Mouse (Mus musculus): ENCODE measurements around the gene Ddx55. TPM values are rescaled to one million over a fixed set of nuclear protein-coding genes. Genes with fewer than 3 reads are reported as not detected.
A peak's percentile ranks its signal among the peaks of the same experiment; 100 is the strongest.
"Not testable (repeated sequence)": the region's sequence is repeated elsewhere in the genome, so short reads cannot be mapped to it uniquely, and the experiment has no call there.

Gene Ddx55
- polyA plus RNA-seq, 1 experiment from 2014 or later = 7.5 TPM

GRCm38 (mm10) chr5:124541602-124541973 lies 11.1 kb upstream of the Ddx55 start:
- 11% methylated on average over 8 of the region's 8 CpGs for WGBS
- H3K9me3 ChIP-seq (replicated peaks; ENCODE audit: low read length) = no peaks in the 10 kb centered on the region
- TF ChIP-seq CTCF (IDR thresholded peaks at IDR 0.05; ENCODE audit: low read depth) = no peak
- H3K9ac ChIP-seq (ENCODE audit: low read depth, low read length) = peak overlapping the region; percentile 93
- ATAC-seq (replicated peaks; ENCODE audit: low FRiP score, low read depth) (no peak), DNase-seq (ENCODE audit: low spot score) (no peak)
- H3K27me3 ChIP-seq (ENCODE audit: insufficient read depth, low read length) = no peaks in the 10 kb centered on the region
- H3K36me3 ChIP-seq (ENCODE audit: insufficient read depth, low read length) = peaks cover 22% of the 10 kb centered on the region
- H3K27ac ChIP-seq = peak overlapping the region; percentile 94; the same call in 1 of the 2 replicates
- H3K4me3 ChIP-seq (replicated peaks; ENCODE audit: low read depth, low read length) = peak overlapping the region; percentile 86
- H3K4me1 ChIP-seq (replicated peaks; ENCODE audit: insufficient read depth, low read length) = 0 out of 2 replicates have a peak, but pooled peaks cover 8% of the 10 kb centered on the region
- peak overlapping the region; percentile 66 for H3K4me2 ChIP-seq (ENCODE audit: low read length)

- DNase-seq (ENCODE audit: low spot score); H3K27ac ChIP-seq; H3K27me3 ChIP-seq (ENCODE audit: insufficient read depth, low read length); H3K4me2 ChIP-seq (ENCODE audit: low read length); H3K4me3 ChIP-seq (replicated peaks; ENCODE audit: low read depth, low read length); H3K9me3 ChIP-seq (replicated peaks; ENCODE audit: low read length); H3K9ac ChIP-seq (ENCODE audit: low read depth, low read length); H3K4me1 ChIP-seq (replicated peaks; ENCODE audit: insufficient read depth, low read length); ATAC-seq (replicated peaks; ENCODE audit: low FRiP score, low read depth): not testable (repeated sequence)
- WGBS = 86% methylated on average over 4 of the region's 4 CpGs
- H3K36me3 ChIP-seq (ENCODE audit: insufficient read depth, low read length) = peaks cover 24% of the 10 kb centered on the region
Observed at GRCm38 (mm10) chr5:124550737-124551136, 1.9 kb upstream of the Ddx55 start.

DNA sequence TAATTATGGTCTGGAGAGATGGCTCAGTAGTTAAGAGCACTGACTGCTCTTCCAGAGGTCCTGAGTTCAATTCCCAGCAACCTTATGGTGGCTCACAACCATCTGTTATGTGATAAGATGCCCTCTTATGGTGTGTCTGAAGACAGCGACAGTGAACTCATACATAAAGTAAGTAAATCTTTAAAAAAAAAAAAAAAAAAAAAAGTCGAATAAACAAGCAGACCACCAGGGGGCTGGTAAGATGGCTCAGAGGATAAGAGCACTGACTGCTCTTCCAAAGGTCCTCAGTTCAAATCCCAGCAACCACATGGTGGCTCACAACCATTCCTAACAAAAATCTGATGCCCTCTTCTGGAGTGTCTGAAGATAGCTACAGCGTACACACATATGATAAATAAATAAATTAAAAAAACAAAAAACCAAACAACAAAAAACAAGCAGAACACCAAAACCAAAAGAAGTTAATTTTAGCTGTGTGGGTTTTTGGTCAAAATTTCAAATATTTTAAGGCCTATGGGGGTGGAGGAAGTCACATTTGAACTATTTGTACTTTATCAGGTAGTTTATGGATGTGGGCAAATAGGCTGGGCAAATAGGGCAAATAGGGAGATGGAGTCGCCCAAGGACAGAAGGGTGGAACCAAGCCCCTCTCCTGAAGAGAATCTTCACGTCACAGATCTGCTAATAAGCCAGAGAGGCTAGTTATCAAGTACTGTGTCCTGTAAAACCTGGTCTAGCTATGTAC lies 1.1 kb upstream of the Ddx55 start:
- H3K4me1 ChIP-seq (replicated peaks; ENCODE audit: insufficient read depth, low read length); H3K9me3 ChIP-seq (replicated peaks; ENCODE audit: low read length); H3K27me3 ChIP-seq (ENCODE audit: insufficient read depth, low read length); ATAC-seq (replicated peaks; ENCODE audit: low FRiP score, low read depth); DNase-seq (ENCODE audit: low spot score): not testable (repeated sequence)
- peak; percentile 47 for TF ChIP-seq CTCF (IDR thresholded peaks at IDR 0.05; ENCODE audit: low read depth)
- WGBS = 30% methylated on average over 5 of the region's 5 CpGs
- Histone ChIP-seq H3K9ac (ENCODE audit: low read depth, low read length) (peak overlapping the region; percentile 76; the same call in 1 of the 2 replicates), H3K4me3 (replicated peaks; ENCODE audit: low read depth, low read length) (peak overlapping the region; percentile 91), H3K27ac (peak overlapping the region; percentile 89), H3K4me2 (ENCODE audit: low read length) (peak overlapping the region; percentile 82), H3K36me3 (ENCODE audit: insufficient read depth, low read length) (peaks cover 22% of the 10 kb centered on the region)

DNA sequence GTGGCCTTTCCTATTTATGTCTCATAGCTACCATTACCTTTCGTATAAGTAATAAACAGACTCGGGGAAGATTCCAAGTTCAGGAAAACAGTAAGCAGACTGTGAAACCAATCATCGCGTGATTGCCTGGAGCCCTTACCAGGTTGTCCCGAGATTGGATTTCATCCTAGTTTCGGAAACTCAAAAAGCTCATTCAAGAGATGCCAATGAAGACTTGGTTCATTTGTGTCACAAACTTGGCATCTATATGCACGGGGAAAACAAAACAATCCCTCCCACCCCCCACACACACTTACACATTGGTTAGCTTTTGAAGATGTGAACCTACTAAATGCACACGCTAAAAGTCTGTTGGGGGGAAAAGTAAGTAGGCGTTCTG lies 581 bp upstream of the Ddx55 start:
- H3K27ac ChIP-seq = peak overlapping the region; percentile 89
- peak; percentile 50 for DNase-seq (ENCODE audit: low spot score)
- no peaks in the 10 kb centered on the region for H3K9me3 ChIP-seq (replicated peaks; ENCODE audit: low read length)
- H3K4me1 ChIP-seq (replicated peaks; ENCODE audit: insufficient read depth, low read length) = no peaks in the 10 kb centered on the region
- H3K36me3 ChIP-seq (ENCODE audit: insufficient read depth, low read length) = peaks cover 27% of the 10 kb centered on the region
- H3K4me3 ChIP-seq (replicated peaks; ENCODE audit: low read depth, low read length) = peak overlapping the region; percentile 91
- H3K4me2 ChIP-seq (ENCODE audit: low read length) = peak overlapping the region; percentile 82
- 3% methylated on average over 9 of the region's 9 CpGs for WGBS
- H3K27me3 ChIP-seq (ENCODE audit: insufficient read depth, low read length) = no peaks in the 10 kb centered on the region
- no peak for ATAC-seq (replicated peaks; ENCODE audit: low FRiP score, low read depth)
- peak overlapping the region; percentile 76 for H3K9ac ChIP-seq (ENCODE audit: low read depth, low read length)
- no peak for TF ChIP-seq CTCF (IDR thresholded peaks at IDR 0.05; ENCODE audit: low read depth)

DNA sequence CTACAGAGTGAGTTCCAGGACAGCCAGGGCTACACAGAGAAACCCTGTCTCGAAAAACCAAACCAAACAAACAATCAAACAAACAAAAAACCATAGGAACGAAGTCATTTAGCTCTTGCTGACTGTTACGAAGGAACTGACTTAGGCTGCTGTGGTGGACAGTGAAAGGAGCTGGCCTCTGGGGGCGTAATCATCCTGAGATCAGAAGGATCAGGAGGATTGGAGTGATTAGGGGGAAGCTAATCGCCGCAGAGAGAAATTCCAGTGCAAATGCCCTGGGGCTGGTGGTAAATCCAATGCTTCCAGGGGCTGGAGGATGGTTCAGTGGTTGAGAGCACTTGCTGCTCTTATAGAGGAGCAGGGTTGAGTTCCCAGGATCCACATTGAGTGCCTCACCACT lies 943 bp downstream of the Ddx55 start:
- no peak for TF ChIP-seq CTCF (IDR thresholded peaks at IDR 0.05; ENCODE audit: low read depth)
- Histone ChIP-seq H3K9me3 (replicated peaks; ENCODE audit: low read length) (no peaks in the 10 kb centered on the region), H3K27me3 (ENCODE audit: insufficient read depth, low read length) (no peaks in the 10 kb centered on the region), H3K4me2 (ENCODE audit: low read length) (peak overlapping the region; percentile 82), H3K27ac (no peak overlapping the region), H3K4me3 (replicated peaks; ENCODE audit: low read depth, low read length) (no peak overlapping the region), H3K9ac (ENCODE audit: low read depth, low read length) (no peak overlapping the region), H3K4me1 (replicated peaks; ENCODE audit: insufficient read depth, low read length) (no peaks in the 10 kb centered on the region), H3K36me3 (ENCODE audit: insufficient read depth, low read length) (peaks cover 32% of the 10 kb centered on the region)
- DNase-seq (ENCODE audit: low spot score) = no peak
- no peak for ATAC-seq (replicated peaks; ENCODE audit: low FRiP score, low read depth)
- 75% methylated on average over 6 of the region's 6 CpGs for WGBS

- H3K27ac ChIP-seq = no peak overlapping the region
- WGBS = 65% methylated on average over 1 of the region's 1 CpGs
- no peaks in the 10 kb centered on the region for H3K4me1 ChIP-seq (replicated peaks; ENCODE audit: insufficient read depth, low read length)
- no peaks in the 10 kb centered on the region for H3K27me3 ChIP-seq (ENCODE audit: insufficient read depth, low read length)
- H3K4me2 ChIP-seq (ENCODE audit: low read length) = no peak overlapping the region
- ATAC-seq (replicated peaks; ENCODE audit: low FRiP score, low read depth) (no peak), DNase-seq (ENCODE audit: low spot score) (peak; percentile 67)
- peak; percentile 64 for TF ChIP-seq CTCF (IDR thresholded peaks at IDR 0.05; ENCODE audit: low read depth)
- no peaks in the 10 kb centered on the region for H3K9me3 ChIP-seq (replicated peaks; ENCODE audit: low read length)
- H3K9ac ChIP-seq (ENCODE audit: low read depth, low read length) = no peak overlapping the region
- H3K4me3 ChIP-seq (replicated peaks; ENCODE audit: low read depth, low read length) = no peak overlapping the region
- peaks cover 43% of the 10 kb centered on the region for H3K36me3 ChIP-seq (ENCODE audit: insufficient read depth, low read length)
Observed at GRCm38 (mm10) chr5:124555145-124555544, 2.5 kb downstream of the Ddx55 start.

Measured in kidney, postnatal 0 days (tissue).